Mouse (Mus musculus) A20 (cell line): Measurements from ENCODE around the gene Ppfibp1.

ENCODE experiments used
- DNase-seq: peaks from one replicate; pipeline ENCODE4 v3.0.0-alpha.2; 2011; ENCODE audit warnings: low read depth, low spot score

Gene Ppfibp1

GRCm38 (mm10) chr6:146958694-146959093, 70.4 kb downstream of the Ppfibp1 start:
- no peak for DNase-seq

- no peak for DNase-seq
Observed at GRCm38 (mm10) chr6:146959908-146960680, 71.8 kb downstream of the Ppfibp1 start.

DNA sequence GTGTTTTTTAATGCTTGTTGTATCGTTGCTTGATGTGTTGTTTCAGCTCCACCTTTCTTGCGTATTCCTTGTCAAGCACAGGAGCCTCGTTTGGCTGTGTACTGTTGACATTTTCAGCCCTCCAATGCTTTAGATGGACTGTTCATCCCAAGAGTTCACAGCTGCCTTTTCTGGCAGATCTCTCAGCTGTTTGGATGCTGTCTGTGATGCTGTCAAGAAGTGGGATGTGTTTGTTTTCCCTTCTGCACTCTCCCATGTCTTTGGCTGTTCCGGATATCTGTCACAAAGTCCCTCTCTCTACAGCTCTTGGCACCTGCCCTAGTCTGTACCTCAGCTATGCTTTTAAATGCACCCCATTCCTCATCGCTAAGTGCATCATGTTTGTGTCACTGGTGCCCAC, 72.7 kb downstream of the Ppfibp1 start:
- no peak for DNase-seq

DNA sequence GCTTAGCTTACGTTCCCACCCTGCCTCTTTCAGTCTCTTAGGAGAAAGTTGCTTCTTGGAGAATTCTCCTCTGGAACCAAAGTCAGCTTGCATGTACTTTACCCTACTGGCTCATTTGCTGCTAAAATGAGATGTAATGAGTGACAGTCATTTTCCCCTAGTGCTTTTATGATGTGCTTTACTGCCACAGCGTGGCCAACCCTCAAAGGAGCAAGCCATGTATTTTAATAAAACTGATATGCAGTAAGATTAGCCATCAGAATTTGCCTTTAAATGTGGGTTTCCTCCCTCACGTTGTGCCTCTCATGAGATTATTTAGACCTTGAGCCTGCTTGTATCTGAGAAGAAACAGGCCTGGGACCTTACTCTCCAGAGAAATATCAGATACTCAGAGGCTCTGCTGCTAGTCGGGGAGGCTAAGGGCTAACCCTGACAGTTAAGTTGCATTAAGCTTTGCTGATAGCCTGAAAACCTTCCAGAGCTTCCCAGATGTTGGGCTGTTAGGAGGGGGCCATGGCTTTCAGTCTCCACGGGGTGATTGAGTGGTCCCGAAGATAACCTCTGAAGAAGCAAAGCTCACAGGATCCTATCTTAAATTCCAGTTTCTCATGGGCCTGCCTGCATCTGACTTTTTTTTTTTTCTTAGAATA, 73.7 kb downstream of the Ppfibp1 start:
- DNase-seq: no peak

DNA sequence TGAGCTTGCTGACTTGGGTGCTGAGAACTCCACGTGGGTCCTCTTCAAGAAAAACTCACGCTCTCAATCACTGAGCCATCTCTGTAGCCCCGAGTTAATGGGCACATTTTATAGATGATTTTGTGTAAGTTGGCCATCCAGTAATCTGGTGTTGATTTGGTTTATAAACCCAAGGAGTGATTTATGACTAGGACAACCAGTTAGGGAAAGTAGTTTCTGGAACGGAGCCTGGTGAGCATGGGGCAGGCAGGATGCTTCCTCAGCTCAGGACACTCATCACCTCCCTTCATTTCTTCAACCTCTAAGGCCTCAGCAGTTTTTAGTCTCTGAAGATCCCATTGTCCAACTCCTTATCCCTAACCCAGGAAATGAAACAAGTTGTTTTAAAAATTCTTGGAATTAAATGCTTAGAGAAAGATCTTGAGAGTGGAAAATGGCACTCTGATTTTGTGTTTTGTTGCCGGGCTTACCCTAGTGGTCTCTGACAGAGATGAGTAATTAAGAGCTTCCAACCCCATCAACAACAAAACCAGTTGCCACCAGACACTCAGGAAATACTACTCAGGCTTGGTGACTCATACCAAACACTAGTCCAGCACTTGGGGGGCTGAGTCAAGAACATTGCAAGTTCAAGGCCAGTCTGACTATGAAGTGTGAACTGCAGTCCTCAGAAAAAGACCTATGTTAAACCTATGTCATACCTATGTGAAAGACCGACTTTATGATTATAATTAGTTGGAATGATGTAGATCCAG, 75.3 kb downstream of the Ppfibp1 start:
- DNase-seq: no peak

DNA sequence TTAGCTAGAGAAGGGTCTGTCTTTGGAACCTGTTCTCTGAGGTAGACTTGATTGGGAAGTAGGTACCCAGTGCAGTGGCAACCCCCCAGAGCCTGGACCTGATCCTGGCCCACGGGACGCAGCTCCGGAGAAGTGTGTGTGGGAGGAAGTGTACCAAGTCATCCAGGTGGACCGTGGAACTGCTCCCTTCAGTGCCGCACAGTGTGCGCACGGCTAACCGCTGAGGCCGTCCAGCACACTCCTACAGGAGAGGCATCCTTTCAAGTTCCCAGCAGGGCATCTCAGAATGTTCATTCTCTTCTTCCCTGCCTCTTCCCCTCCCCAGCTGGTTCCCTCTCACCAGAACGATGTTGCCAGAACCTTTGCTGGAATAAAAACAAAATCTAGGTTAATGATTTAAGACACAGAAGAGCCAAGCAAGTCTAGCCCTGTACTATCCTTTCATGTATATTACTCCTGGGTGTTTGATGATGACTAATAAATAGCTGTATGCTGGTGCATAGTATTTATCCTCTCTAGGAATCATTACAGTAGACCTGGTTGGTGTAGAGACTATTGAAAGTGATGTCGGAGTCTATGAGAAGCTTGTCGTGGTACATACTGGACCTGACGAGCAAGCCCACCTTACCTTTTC, 77.0 kb downstream of the Ppfibp1 start:
- DNase-seq: no peak

GRCm38 (mm10) chr6:146966446-146967019, 78.2 kb downstream of the Ppfibp1 start:
- DNase-seq: no peak

GRCm38 (mm10) chr6:146967836-146968235, 79.5 kb downstream of the Ppfibp1 start:
- DNase-seq: no peak

- DNase-seq: no peak
Observed at GRCm38 (mm10) chr6:146970811-146971210, 82.5 kb downstream of the Ppfibp1 start.

DNA sequence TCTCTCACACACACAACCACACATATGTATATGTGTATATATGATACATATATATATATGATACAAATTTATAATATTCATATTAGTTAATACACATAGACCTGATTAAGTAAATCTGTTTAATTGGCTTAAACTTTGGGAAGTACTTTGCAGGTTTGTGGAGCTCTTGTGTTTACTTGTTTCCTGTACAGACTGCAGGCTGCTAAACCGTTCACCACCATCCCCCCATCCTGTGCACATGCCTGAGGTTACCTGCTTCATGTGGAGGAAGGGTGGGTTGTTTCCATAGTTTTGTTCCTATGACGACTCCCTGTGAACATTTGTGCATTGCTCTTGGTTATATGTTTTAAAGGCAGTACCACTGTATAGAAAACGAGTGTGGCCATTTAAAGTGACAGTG, 83.1 kb downstream of the Ppfibp1 start:
- DNase-seq: no peak

DNA sequence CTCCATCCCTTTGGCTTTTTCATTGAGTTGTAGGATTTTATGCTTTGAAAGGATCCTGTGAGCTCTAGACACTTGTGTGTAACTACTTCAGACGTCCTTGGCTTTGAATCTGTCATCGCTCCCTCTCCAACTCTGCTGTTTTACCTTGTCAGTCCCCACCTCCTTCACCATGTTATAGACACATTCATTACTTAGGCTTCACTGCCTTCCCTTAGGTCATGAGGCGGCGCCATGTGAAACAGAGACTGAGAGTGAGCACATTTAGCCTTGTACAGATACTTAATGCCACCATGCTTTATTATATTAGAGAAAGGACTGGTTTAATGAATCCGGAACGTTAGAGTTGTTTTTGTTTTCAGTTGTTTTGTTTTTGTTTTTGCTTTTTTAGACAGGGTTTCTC, 83.7 kb downstream of the Ppfibp1 start:
- DNase-seq: no peak

- DNase-seq: no peak
Observed at GRCm38 (mm10) chr6:146972740-146973139, 84.5 kb downstream of the Ppfibp1 start.

GRCm38 (mm10) chr6:146973406-146973805, 85.1 kb downstream of the Ppfibp1 start:
- DNase-seq: no peak

GRCm38 (mm10) chr6:146973830-146974229, 85.5 kb downstream of the Ppfibp1 start:
- no peak for DNase-seq

DNA sequence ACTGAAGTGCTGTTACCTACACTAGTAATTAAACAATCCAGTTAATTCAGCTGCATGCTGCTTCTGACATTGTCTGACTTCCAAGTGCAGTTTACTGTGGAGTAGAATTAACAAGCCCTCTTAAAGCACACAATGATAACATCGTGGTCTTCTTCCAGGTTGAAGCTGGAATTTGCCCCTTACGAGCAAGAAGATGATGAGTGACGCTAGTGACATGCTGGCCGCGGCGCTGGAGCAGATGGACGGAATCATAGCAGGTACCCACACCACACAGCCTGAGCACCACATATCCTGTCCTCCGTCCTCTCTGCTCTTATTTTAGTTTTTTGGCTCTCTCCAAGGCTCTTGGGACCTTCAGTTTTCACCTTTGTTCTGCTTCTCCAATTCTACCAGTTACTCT, 88.2 kb downstream of the Ppfibp1 start:
- no peak for DNase-seq

GRCm38 (mm10) chr6:146978691-146979114, 90.4 kb downstream of the Ppfibp1 start:
- DNase-seq: peak; percentile 40

DNA sequence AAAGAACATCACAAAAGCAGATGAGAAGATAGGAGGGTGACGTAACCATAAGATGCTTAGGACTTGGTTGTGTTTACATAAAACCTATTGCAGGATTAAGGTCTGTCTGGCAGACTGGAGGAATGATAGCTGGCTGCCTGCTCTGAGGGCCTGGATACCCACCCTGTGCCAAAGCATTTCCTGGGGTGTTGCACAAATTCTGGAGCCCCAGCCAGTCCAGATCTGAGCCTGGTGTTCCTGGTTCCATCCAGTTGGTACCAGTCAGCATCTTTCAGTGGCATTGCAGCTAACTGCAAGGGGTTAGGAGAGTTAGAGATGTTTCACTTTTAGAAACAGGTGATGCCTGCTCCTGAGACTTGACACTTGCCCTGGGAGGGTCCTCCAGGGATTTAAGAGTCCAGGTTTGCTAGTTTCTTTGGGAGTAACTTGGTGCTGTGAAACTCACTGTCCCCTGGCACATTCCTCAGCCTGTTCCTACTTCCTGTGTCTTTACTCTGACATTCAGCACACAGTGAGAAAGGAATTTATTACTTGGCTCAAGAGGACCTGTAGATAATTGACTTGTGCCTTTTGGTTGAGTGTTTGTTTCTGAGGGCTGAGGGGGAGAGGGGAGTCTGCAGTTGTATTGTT, 90.9 kb downstream of the Ppfibp1 start:
- DNase-seq: no peak

GRCm38 (mm10) chr6:146979953-146980352, 91.7 kb downstream of the Ppfibp1 start:
- DNase-seq: no peak

DNA sequence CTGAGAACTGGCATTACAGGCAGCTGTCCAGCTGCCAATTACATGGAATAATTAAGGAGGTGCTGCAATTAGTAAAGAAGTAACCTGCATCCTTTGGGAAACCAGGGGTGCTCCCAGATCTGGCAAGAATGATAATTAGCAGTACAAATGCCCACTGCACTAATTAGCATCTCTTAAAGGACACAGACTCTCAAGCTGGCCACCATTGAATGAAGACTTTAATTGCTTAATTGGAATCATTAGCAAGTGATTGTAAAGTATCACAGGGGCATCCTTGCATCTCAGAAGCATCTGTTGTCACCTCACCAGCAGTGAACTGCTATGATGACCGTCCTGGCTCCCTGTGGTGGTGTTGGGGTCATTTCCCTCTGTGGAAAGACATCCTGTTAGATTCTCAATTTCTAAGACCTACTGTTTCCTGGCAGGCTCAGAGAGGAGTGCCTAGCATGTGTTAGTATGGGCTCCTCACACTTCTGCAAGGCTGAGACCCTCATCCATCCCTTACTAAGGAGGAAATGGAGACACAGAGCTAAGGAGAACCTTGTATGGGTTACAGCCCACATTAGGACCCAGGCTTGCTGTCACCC, 93.1 kb downstream of the Ppfibp1 start:
- DNase-seq: no peak

- no peak for DNase-seq
Observed at GRCm38 (mm10) chr6:146984569-146984968, 96.3 kb downstream of the Ppfibp1 start.

DNA sequence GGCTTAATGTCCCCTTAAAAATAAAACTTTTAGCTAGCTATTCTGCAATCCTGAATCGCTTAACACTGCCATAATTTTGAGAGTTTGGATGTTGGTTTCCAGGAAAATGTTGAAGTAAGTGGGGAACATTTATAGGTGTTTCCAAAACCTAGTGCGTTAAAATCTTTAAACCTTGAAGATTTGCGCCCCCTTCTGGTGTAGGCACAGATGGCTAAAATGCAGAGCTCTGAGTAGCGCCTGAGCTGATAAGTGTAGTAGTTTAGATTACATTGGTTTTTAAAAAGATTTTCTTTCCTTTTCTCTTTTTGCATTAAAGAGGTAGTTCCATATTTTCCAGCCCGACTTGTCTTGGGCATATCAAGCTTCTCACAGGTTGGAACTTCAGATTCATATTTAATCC, 105.9 kb downstream of the Ppfibp1 start:
- peak; percentile 55 for DNase-seq
